Mouse (Mus musculus) olfactory bulb, adult 2 months (tissue): ENCODE measurements around the gene Crocc.

Experiments
- CTCF ChIP-seq: fragments of 200-500 bp; IDR thresholded peaks from 2 replicates; pipeline ENCODE4 v1.5.1; 2012; ENCODE audit warnings: low read depth, mild to moderate bottlenecking, low read length, moderate library complexity; ENCODE audit not compliant: insufficient read depth
- POLR2A ChIP-seq: fragments of 200-500 bp; IDR thresholded peaks from 2 replicates; pipeline ENCODE4 v1.6.1; 2012; ENCODE audit warnings: mild to moderate bottlenecking, low read depth, low read length, moderate library complexity; ENCODE audit not compliant: insufficient read depth

DNA sequence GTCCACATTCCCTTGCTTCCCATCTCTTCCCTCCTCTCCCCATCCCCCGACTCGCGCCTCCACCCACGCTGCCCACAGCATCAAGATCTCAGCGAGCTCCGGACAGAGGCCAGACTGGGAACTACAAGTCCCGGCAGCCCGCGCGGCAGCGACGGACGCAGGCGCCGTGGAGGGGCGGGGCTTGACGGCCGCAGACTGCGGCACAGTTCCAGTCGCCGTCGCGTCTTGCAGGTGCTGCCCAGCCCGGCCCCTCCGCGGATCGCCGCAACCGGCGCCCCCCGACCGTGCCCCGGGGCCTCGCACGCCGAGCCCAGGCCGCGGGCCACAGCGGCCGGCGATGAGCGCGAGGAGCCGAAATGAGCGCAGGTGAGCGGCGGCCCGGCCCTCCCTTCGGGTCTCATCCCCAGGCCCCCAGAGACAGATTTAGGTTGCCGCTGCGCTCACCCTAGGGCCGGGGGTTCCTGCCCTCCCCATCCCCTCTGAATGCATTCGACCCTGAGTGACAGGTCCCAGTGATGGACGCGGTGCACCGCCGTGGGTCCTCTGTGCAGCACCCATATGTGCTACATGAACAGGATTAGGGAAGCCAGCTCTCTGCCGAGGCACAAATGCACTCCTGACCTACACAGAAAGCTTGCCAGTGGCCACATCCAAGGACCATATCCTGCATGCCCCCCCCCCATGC, 73.5 kb downstream of the Crocc start, which contains the start of gene Atp13a2:
- TF ChIP-seq CTCF, result no peak
- peak; percentile 87 for TF ChIP-seq POLR2A
